Mouse (Mus musculus) intestine, embryonic 14.5 days (tissue): ENCODE measurements around the gene Ccl26. TPM values are rescaled to one million over a fixed set of nuclear protein-coding genes. Genes with fewer than 3 reads are reported as not detected.

ENCODE experiments used
- ATAC-seq: fragments of 200-750 bp; cut with Nextera tagmentation; replicated peaks from 2 replicates; pipeline ENCODE4 v1.8.0; 2017; ENCODE audit warnings: low read depth, moderate number of reproducible peaks, moderate TSS enrichment, moderate library complexity; ENCODE audit not compliant: low FRiP score, low TSS enrichment
- DNase-seq: peaks from one replicate; pipeline ENCODE4 v3.0.0-alpha.2; 2018; ENCODE audit warnings: low spot score
- H3K27ac ChIP-seq: fragments of 300-500 bp; sonication (generic); 2 replicates; pipeline ENCODE4 v1.5.1; 2014; ENCODE audit warnings: low read depth, mild to moderate bottlenecking, control low read depth
- H3K27me3 ChIP-seq: fragments of 300-500 bp; sonication (generic); replicated peaks from 2 replicates; pipeline ENCODE4 v1.6.1; 2014; ENCODE audit warnings: low read length, control low read depth; ENCODE audit not compliant: control insufficient read depth, insufficient read depth
- H3K36me3 ChIP-seq: fragments of 300-500 bp; sonication (generic); 2 replicates; pipeline ENCODE4 v1.6.1; 2014; ENCODE audit warnings: low read length, control low read depth; ENCODE audit not compliant: control insufficient read depth, insufficient read depth
- H3K4me1 ChIP-seq: fragments of 300-500 bp; sonication (generic); replicated peaks from 2 replicates; pipeline ENCODE4 v1.6.1; 2014; ENCODE audit warnings: low read length, control low read depth, mixed read lengths; ENCODE audit not compliant: control insufficient read depth, insufficient read depth
- H3K4me2 ChIP-seq: fragments of 300-500 bp; sonication (generic); 2 replicates; pipeline ENCODE4 v1.6.1; 2014; ENCODE audit warnings: low read length
- H3K4me3 ChIP-seq: fragments of 300-500 bp; sonication (generic); 2 replicates; pipeline ENCODE4 v1.5.1; 2014; ENCODE audit warnings: low read depth, low read length, control low read depth, mixed read lengths
- H3K9ac ChIP-seq: fragments of 300-500 bp; sonication (generic); 2 replicates; pipeline ENCODE4 v1.6.1; 2014; ENCODE audit warnings: mild to moderate bottlenecking, low read length
- H3K9me3 ChIP-seq: fragments of 300-500 bp; sonication (generic); 2 replicates; pipeline ENCODE4 v1.6.1; 2016; ENCODE audit warnings: low read length, control low read depth; ENCODE audit not compliant: control insufficient read depth
- WGBS: fragments of 180-500 bp; shearing (Covaris S2); extraction: QIAGEN DNeasy Blood & Tissue Kit; methylation state at CpG from one replicate; pipeline ENCODE4 v1.1.7; 2014; 5-methylcytosine and 5-hydroxymethylcytosine counted together
- polyA plus RNA-seq: library from polyadenylated mRNA; unstranded; fragments of >200 nt; fragmentation: Nextera tagmentation; extraction: Ambion mirVana; gene quantifications from 2 replicates; pipeline ENCODE4 v1.2.1, GENCODE M21; 2014

Ccl26 gene
- polyA plus RNA-seq, 1 experiment from 2014 or later = not detected

DNA sequence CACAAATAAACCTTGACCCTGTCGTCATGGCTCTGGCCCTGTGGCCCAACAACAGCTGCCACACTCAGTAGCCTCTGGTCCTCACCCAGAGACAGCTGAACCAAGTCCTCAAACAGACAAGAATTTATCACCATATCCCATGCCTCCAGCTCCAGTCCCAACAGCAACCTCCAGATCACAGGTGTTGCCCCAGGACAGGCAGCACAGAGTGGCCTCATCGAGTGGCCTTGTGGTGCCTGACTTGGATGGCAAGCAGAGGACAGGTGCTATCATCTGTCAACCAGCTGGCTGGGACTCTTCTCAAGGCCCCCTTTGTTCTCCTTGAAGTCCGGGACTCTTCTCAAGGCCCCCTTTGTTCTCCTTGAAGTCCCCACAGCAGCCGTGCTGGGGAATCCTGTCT is 50.2 kb downstream of the Ccl26 start:
- DNase-seq (no peak), ATAC-seq (no peak; the same call in 1 of the 2 replicates)
- H3K4me2 ChIP-seq = no peak overlapping the region
- H3K27me3 ChIP-seq = no peaks in the 10 kb centered on the region
- 66% methylated on average over 4 of the region's 4 CpGs for WGBS
- no peaks in the 10 kb centered on the region for H3K36me3 ChIP-seq
- no peak overlapping the region for H3K4me3 ChIP-seq
- H3K9ac ChIP-seq = no peak overlapping the region
- H3K27ac ChIP-seq = no peak overlapping the region
- H3K9me3 ChIP-seq = peaks cover 7% of the 10 kb centered on the region; the same call in 1 of the 2 replicates
- no peaks in the 10 kb centered on the region for H3K4me1 ChIP-seq

GRCm38 (mm10) chr5:135511105-135511504 is 52.3 kb downstream of the Ccl26 start:
- Histone ChIP-seq H3K4me2 (no peak overlapping the region), H3K36me3 (no peaks in the 10 kb centered on the region), H3K27me3 (no peaks in the 10 kb centered on the region), H3K27ac (no peak overlapping the region), H3K4me1 (no peaks in the 10 kb centered on the region), H3K9ac (no peak overlapping the region), H3K9me3 (peaks cover 7% of the 10 kb centered on the region; the same call in 1 of the 2 replicates), H3K4me3 (no peak overlapping the region)
- no peak for ATAC-seq
- 62% methylated on average over 5 of the region's 5 CpGs for WGBS
- no peak for DNase-seq

Other genes with a start within 250 kb of the Ccl26 start
- 0.19 TPM in 2 replicates for gene Fkbp6, start 213.5 kb downstream of the Ccl26 start, polyA plus RNA-seq
- not detected in 2 replicates for gene Trim50, start 210.3 kb downstream of the Ccl26 start, polyA plus RNA-seq
- gene Nsun5, start 193.6 kb downstream of the Ccl26 start, polyA plus RNA-seq = 28.8 and 29.2 TPM in 2 replicates
- gene Pom121, start 169.0 kb downstream of the Ccl26 start, polyA plus RNA-seq = 14.8 and 16.5 TPM in 2 replicates
- 32.7 and 37.3 TPM in 2 replicates for gene Hip1, start 18.4 kb downstream of the Ccl26 start, polyA plus RNA-seq
- gene Ccl24, start 9.5 kb upstream of the Ccl26 start, polyA plus RNA-seq = 13.0 and 16.0 TPM in 2 replicates
- 44.5 and 45.1 TPM in 2 replicates for gene Rhbdd2, start 69.0 kb upstream of the Ccl26 start, polyA plus RNA-seq
- gene Por, start 106.5 kb upstream of the Ccl26 start, polyA plus RNA-seq = 57.7 and 66.5 TPM in 2 replicates
- 40.4 and 40.9 TPM in 2 replicates for gene Tmem120a, start 180.9 kb upstream of the Ccl26 start, polyA plus RNA-seq
- 0.28 TPM in 1 of 2 replicates, not detected in the other for gene Styxl1, start 214.8 kb upstream of the Ccl26 start, polyA plus RNA-seq
- 597 and 634 TPM in 2 replicates for gene Mdh2, start 214.9 kb upstream of the Ccl26 start, polyA plus RNA-seq
- gene Srrm3, start 243.3 kb upstream of the Ccl26 start, polyA plus RNA-seq = 2.2 and 2.7 TPM in 2 replicates